Mouse (Mus musculus): ENCODE data around the gene Tnfrsf14.
A peak's percentile ranks its signal among the peaks of the same experiment; 100 is the strongest.

Gene Tnfrsf14

DNA sequence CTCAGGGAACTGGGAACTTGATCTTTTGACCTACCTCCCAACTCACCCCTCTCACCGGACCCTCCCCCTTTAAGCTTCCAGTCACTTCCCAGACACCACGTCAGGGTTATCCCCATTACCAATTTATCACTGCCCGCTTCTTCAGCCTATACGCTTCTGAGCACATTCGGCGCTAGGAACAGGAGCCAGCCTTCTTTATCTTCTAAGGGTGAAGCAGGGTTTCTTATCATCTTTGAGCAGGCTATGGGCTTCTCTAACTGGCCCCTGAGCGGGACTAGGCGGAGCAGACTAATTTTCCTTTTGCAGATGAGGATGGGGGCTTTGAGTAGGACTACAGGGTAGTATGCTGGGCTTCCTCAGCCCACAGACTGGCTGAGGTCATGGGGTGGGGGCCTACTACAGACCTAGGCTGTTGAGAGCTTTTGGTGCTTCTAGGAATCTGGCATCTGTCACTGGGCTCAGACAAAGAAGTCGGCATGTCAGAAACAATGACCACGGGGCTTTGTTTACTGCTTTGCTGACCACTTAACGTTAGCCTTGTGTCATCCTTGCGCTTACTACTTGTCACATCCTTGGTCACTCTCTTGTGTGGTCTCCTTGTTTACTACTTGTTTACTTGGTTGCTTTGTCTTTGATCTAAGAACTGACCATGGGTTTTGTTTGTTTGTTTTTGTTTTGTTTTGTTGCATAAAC, at the start of gene Tnfrsf14:
TSS of gene Tnfrsf14 (minus strand) at position 169 of the 693 bp plus-strand sequence.
- no peak for DNase-seq (ENCODE audit: low spot score in 2 of 2)

DNA sequence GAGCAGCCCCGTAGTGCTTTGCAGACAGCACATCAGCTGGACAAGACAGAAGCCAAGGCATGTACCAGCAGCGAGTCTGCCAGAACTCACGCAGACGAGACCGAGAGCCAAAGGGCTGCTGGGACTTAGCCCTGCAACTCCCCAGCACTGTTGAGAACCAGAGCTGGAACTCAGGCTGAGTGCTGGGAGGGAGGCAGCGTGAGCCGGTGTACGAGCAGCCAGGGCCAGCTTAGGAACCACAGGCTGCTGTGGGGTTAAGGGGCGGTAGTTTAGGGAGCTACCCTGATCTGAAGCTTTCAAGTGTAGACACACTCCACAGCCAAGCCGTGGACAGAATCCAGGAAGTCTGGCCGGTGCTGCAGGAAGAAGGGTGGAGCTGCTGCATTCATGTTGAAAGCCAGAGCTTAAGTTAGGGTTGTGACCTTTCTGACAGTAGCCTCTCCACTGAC, 45.8 kb upstream of the Tnfrsf14 start:
- DNase-seq (ENCODE audit: low spot score in 2 of 2), result no peak

DNA sequence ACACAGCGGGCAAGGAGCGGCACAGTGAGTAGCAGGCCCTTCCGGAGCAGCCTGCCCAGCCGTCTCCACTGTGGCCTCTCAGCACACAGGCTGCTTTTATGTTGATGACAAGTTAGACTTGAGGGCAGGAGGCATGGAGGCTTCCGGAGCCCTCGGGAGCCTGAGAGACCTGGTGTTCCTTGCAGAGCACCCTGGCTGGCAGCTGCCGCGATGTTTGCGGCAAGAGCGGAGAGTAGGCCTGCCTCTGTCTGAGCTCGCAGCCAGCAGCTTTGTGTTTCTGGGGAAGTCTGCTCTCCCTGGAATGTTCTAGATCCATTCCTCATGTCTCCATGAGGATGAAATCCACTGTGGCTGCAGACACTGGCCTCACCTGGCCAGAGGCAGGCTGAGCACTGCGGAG, 44.2 kb upstream of the Tnfrsf14 start:
- DNase-seq (ENCODE audit: low spot score in 2 of 2), result no peak

DNA sequence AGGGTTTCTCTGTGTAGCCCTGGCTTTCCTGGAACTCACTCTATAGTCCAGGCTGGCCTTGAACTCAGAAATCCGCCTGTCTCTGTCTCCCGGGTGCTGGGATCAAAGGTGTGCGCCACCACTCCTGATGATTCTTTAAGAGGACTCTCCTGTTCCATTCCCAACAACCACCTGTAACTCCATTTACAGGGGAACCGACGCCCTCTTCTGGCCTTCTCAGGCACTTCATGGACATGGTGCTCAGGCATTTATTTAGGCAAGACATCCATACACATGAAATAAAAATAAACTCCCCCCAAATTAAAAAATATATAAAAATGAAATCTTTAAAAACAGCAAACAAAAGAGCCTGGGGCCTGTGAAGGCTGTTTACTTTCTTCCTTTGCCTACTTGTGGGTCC, 38.8 kb upstream of the Tnfrsf14 start:
- DNase-seq (ENCODE audit: low spot score in 2 of 2), result peak; percentile 27 to 58

DNA sequence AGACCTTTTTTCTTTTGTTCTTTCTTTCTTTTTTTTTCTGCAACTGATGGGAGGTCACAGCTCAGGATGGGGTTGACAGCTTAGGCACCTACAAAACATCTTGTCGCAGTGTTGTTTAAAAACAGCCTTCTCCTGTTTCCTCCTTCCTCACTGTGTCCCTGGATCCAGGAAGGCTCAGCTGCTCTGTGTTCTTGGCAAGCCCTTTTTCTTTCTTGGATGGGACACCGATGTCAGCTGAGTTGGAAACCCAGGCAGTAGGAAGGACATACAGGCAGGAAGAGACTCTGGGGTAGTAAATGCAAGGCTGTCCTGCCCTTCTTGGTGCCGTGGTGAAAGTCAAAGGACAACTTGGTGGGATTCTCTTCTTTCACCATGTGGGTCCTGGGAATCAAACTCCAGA, 37.5 kb upstream of the Tnfrsf14 start:
- DNase-seq (ENCODE audit: low spot score in 2 of 2), result no peak

DNA sequence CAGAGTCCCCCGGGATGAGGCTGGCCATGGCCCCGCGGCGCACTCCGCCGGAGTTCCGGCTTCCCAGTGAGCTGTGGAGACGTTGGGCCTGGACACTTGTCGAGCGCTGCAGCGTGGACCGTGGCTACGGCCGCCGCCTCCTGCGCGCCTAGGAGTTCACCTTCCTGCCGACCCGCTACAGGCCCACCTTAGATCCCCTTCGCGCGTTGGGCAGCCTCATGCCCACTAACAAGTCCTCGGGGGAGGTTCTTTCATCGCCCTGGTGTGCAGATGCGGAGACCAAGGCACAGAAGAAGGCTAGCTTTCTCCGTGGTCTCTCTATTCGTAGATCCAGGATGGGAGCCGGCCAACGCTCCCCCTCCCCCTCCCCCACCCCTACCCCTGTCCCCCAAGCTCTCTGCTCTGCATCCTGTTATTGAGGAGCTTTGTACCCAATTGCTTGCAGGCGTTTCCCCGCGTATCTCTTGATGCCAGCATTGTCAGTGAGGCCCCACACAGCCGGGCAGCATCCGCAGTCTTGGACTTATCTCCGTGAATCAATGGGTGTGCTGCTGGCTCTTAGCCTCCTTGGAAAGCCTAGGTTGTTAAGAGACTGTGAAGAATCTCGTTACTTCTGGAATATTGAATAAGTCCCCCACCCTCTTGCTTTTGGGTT, 36.3 kb upstream of the Tnfrsf14 start:
- DNase-seq (ENCODE audit: low spot score in 2 of 2), result peak; percentile 38 to 42

DNA sequence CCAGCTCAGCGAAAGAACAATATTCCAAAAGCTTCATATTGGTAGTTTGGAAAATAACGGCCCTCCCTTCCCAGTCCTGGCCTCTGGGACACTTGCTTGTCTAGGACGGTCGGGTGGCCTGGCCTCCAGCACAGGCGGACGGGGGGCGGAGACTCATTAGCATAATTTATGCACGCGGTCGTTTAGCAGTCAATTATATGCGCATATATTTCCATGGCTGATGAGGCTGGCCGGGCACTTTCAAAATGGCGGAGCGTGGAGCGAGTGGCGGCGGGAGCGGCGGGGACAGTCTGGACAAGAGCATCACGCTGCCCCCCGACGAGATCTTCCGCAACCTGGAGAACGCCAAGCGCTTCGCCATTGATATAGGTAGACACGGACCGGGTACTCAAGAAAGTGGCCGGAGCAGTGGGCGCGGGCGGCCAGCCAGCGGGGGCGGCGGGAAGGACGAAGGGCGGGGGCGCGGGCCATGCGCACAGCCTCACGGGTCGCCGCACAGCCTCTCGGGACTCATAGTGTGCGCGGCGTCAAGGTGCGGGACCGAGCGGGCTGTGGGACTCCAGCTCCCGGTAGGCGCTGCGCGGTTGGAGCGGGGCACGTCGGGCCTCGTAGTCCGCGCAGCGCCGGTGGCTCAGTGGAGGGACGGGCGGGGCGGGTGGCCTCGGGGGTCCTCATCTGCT, 35.7 kb upstream of the Tnfrsf14 start, which contains the start of gene Pank4:
TSS of gene Pank4 (plus strand) at position 223 of the 680 bp plus-strand sequence.
- peak; percentile 81 to 82 for DNase-seq (ENCODE audit: low spot score in 2 of 2)

DNA sequence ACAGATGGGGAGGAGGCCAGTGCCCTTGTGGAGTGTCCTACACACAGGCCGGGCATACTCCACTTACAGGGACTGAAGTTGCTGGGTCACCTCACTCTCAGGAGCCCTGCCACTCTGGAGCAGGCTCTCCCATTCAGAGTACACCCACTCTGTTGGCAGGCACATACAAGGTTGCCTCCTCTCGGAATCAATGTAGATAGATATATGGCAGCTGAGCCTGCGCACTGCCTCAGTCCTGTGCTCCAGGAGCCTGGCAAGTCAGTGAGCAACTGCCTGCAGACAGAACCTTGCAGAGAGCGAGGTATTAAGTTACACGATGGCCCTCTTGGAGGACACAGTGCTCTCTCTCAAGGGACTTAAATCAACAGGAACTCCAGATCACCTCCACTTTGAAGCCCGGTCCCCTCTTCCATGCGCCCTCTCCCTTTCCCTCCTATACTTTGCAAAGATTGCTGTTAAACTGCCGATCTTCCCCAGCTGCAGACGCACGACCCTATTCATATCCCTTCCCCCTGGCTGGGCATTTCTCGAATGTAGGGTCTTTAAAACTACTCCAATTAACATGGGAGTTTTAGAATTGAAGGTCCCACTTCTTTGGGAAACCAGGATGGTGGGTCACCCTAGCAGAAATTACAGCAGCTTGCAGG, 35.0 kb upstream of the Tnfrsf14 start:
- no peak for DNase-seq (ENCODE audit: low spot score in 2 of 2)

DNA sequence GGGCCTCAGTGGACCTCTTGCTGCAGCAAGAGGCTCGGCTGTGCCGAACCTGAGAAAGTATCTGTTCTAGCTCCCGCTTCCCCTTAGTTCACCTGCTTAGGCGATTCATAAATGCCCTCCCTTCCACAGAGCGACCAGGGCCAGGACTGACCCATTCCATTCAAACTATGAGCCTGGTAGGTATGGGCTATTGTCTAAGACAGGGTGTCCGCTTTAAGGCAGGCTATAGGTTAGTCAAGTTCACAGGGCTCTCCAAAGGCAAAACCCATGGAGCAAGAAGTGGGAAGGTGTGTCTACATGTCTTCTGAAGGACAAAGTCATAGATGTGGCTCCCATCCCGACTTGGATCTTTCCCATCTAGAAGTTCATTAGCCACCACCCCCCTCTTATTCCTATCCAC, 34.3 kb upstream of the Tnfrsf14 start:
- DNase-seq (ENCODE audit: low spot score in 2 of 2), result no peak

DNA sequence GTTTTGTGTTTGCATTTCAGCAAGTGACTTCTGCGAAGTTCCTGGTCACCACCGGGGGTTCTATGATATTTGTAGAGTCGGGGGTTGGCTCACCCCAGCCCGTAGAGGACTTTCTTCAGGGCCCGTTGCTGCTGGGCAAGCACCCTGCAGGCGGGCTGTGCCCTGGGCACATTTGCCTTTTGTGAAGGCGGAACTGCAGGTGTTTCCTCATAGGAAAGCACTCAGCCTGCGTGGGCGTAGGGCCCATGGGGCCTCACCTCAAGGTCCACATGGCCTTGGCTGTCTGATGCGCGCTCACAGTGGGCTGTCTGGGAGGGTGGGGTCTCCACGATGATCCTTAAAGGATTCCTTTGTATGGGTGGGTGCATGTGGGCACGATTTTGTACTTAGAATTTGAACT, 33.5 kb upstream of the Tnfrsf14 start:
- peak; percentile 59 to 63 for DNase-seq (ENCODE audit: low spot score in 2 of 2)

DNA sequence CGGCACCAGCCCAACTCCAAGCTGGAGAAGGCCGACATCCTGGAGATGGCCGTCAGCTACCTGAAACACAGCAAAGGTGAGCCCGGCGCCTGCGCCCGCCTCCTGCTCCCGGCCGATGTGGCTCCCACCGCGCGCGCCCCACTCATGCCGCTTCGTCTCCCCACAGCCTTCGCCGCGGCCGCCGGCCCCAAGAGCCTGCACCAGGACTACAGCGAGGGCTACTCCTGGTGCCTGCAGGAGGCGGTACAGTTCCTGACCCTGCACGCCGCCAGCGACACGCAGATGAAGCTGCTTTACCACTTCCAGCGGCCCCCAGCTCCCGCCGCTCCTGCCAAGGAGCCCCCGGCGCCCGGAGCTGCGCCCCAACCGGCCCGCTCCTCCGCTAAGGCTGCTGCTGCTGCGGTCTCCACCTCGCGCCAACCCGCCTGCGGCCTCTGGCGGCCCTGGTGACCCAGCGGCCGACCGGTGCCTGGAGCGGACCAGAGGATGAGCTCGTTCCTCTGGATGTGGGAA, 32.9 kb upstream of the Tnfrsf14 start:
- peak; percentile 41 to 57 for DNase-seq (ENCODE audit: low spot score in 2 of 2)

DNA sequence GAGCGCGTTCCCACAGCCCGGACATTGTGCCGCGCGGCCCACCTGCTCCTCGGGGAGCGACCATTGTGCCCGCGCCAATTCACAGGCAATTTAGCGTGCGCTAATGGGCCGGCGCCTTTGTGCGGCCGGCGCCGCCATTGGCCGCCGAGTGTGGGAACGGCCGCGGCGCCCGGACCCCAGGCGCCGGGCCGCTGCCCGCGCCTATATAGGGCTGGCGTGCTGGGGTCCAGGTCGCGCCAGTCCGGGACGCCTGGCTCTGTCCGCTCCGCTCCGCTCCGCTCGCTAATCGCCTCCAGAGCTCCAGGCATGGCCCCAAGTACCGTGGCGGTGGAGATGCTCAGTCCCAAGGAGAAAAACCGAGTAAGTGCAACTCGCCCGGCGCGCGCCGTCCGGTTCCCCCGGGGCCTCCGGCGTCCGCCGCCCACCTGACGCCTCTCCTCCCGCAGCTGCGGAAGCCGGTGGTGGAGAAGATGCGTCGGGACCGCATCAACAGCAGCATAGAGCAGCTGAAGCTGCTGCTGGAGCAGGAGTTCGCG, 32.4 kb upstream of the Tnfrsf14 start, which contains the start of gene Hes5:
TSS of gene Hes5 (plus strand) at position 234 of the 536 bp plus-strand sequence.
- peak; percentile 23 to 31 for DNase-seq (ENCODE audit: low spot score in 2 of 2)

DNA sequence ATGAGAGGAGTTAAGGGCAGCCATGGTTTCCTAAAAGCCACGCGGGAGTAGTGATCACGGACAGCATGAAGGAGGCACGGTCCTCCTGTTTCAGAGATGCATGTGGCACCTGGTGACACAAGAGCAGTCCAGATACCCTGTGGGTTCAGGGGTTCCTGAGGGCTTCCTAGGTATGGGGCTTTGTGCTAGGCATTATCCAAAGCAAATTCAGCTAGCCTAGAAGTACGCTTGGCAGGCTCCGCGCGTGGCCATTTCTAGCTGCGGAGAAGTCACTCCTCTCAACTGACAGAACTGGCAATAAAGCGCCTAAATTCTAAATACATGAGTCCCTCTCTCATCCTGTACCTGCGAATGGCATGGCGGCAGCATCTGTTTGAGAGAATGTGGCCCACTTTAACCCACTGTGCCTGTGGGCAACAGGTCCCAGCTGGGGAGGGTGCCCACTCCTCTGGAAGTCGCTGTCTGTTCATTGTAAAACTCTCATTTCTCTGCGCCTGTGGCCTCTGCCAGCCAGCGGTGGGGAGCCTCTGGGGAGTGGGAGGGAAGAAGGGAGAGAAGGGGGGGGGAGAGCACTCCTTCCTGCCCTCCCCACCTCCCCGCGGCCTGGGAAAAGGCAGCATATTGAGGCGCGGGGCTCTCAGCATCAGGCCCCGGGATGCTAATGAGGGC, 31.8 kb upstream of the Tnfrsf14 start:
- no peak for DNase-seq (ENCODE audit: low spot score in 2 of 2)

DNA sequence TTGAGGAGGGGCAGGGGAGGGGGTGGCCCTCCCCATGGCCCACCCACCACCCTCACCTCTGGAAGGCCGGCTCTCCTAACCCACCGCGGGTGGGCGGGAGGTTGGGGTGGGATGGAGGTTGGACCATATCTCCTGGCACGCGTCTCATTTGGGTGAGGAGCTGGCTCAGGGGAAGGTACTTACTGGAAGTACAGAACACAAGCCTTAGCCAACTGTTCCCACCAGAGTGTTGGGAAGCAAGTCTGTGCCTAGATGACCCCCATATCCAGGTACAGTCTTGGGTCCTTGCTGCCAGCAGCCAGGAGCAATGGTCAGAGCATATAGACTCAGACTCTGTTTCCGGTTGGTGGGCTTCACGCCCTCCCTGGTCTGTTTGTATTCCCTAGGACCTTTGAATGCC, 30.3 kb upstream of the Tnfrsf14 start:
- no peak for DNase-seq (ENCODE audit: low spot score in 2 of 2)

DNA sequence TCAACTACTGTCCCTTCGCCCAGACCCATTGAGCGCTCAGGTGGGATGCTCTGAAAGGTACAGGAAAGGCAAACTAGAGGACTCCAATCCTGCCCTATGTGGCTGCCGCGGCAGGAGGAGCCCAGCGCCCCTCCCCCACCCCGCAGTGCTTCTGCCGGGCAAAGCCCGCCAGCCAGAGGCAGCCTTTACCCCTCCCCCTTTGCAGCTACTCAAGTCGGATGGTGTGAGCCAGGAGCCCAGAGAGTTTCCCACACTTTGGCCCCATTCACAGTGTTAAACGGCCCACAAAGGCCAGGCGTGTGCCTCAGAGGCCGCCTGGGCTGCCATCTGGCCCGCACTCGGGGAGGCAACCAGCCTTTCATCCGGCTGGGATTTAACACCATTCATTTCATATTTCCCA, 29.8 kb upstream of the Tnfrsf14 start:
- peak in 1 of 2 experiments; percentile 41 for DNase-seq (ENCODE audit: low spot score in 2 of 2)

DNA sequence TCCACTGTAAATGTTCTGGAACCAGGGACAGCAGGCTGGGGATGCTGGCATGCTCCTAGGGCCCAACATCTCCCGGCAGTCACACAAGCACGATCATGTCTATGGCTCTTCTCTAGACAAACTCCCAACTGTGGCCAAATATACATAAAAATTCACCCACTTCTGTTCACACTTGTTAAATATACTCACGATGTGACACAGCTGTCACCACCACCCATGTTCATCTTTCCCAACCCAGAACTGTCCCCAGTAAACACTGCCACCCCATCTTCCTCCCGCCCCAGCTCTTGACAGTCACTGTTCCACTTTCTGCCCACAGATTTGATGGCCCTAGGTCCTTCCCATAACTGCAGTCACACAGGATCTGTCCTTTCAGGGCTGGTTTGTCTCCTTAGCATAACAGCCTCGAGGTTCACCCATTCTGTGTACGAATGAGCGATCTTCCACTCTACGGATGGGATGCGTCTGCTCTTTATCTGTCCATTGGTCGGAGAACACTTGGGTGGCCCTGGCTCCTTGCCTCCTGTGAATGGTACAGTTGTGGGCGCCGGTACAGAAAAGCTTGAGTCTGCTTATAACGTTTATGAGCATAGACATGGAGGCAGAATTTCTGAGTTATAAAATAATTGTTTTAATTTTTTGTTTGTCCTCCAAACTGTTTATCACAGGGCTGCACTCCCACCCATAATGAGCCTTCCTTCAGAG, 29.1 kb upstream of the Tnfrsf14 start:
- no peak for DNase-seq (ENCODE audit: low spot score in 2 of 2)

DNA sequence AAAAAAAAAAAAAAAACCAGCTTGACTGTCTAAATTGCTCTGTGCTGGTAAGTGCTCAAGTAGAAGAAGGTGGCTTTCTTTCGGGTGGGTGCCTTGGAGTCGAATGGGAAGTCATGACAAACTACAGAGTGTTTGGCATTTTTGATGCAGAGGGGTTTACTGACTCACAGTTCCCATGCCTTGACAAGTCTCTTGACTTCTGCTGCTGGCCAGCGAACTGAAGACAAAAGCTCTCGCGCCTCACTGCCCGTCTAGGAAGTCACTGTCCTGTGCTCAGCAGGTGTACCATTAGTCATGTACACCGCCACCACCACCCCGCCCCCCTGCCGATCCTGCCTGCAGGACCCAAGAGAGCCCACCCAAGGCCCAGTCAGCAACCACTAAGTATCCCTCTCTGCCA, 28.2 kb upstream of the Tnfrsf14 start:
- no peak for DNase-seq (ENCODE audit: low spot score in 2 of 2)

DNA sequence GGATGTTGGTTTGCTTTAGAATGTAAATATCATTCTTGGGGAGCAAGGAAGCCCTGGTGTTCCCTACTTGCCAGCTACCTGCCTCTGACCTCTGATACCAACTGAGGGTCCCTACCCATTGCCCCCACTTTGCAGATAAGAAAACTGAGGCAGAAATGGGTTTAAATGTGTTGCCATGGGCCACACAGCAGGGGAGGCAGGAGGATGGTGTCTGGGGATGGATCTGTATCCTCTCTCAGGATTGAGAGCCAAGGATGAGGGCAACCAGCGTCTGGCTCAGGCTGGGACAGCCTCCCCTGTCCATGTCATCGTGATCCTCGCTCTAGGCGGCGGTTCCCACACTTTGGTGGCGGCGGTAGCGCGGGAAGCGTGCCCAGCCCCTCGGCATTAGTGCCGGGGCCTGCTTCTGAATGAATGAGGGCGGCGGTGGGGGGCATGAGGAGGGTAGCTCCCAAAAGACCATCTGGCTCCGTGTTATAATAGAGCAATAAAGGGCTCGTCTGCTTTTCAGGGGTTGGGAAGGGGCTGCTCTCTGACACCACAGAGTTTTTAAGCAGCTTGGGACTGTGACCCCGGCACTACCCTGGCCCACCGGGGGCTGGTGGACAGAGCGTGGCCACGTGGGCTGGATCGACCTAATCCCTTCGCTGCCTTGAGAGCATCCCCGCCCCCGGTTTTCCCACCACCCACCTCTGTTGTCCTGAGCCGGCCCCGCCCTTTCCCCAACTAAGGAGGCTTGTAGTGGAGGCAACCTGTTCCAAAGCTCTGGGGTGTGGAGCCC, 24.3 kb upstream of the Tnfrsf14 start:
- no peak for DNase-seq (ENCODE audit: low spot score in 2 of 2)

DNA sequence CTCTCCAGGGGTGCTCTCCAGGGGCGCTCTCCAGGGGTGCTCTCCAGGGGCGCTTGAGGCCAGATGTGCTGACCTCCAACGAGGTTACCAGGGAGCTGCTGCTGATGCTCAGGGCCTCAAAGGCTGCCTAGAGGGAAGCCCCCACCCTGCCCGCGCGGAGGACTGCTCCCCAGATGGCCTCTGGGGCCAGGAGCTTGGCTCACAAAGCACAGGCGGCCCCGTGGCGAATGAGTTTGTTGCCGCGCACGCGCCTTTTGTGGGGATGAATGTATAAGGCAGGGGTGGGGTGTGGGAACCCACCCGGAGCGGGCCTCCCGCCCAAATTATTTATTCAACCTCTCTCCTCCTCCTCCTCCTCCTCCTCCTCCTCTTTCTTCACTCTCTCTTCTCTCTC, 21.2 kb upstream of the Tnfrsf14 start:
- no peak for DNase-seq (ENCODE audit: low spot score in 2 of 2)

All from thymus, postnatal 10 days (tissue).